Mouse (Mus musculus) hindlimb bud, embryonic 11.5 days (tissue): ENCODE data around the gene Lypla2.

Experiments
- DNase-seq: peaks from one replicate; pipeline ENCODE4 v3.0.0-alpha.2; 2012; ENCODE audit warnings: low read depth, low spot score; ENCODE audit errors: extremely low spot score

Lypla2 gene

DNA sequence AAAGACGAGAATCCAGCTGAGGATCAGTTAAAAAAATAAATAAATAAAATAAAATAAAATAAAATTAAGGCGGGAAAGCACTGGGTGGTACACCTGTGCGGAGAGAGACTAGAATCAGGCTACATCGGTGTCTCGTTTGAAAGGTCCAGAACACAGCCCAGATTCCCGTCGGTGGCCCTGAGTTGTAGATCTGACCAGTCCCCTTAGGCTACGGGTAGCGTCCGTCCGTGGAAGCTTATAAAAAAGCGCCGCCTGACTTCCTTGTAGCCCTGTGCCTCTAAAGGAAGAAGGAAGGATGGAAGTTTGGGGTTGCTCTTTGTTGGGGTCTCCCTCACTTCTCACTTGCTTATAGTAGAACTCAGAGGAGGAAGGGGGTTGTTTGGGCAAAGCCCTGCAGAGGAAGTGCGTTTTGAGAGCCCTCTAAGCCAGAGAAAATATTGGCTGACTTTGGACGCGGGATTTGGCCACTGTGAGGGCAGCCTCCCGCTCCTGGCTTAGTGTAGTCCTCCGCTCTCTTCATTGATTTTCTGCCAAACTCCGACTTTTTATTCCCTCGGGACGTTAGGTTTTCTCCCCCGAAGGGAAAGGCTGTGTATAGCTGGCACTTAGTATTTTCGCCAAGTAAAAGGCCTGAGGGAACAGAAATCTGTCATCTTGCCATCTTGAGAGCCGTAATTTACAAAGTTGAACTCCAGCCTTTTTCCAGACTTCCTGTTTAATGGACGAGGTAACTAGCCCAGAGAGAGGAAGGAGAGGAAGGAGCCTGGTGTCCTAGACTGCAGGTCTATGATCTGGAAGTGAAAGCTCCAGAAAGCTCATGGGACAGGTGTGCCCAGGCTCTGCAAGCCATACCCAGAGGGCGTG lies 50.9 kb downstream of the Lypla2 start:
- DNase-seq: no peak

DNA sequence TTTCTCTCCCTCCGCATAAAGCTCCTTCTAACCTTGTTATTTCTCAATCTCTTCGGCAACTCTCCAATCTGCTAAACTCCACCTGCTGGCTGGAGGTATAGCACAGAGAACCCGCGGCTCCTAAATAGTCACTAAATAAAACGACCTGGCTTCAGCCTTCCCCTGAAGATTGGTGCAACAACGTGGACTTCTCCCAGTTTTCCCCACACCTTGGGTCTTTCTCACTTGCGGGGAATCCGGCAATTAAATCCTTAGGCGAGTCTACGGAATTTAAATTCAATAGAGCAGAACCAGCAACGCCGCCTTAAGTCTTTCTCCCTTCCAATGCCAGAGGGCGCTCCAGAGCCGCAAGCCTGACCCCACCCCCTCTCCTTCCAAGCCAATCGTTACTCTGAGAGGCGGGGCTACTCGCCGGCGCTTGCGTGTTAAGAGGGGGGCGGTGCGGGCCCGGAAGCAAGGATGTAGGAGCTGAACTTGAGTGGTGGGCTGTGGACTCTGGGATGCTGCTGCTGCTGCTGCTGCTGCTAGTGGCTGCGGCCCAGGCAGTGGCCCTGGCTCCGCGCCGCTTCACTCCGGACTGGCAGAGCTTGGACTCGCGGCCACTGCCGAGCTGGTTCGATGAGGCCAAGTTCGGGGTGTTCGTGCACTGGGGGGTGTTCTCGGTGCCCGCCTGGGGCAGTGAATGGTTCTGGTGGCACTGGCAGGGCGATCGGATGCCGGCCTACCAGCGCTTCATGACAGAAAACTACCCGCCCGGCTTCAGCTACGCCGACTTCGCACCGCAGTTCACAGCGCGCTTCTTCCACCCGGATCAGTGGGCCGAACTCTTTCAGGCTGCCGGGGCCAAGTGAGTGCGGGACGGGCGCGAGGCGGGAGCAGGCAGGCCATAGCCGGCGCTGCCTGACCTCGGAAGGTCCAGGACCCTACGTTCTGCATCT lies 51.9 kb downstream of the Lypla2 start, which contains the start of gene Fuca1:
Fuca1 (plus strand) TSS at position 432 of the 938 bp plus-strand sequence.
- DNase-seq: peak; percentile 83

DNA sequence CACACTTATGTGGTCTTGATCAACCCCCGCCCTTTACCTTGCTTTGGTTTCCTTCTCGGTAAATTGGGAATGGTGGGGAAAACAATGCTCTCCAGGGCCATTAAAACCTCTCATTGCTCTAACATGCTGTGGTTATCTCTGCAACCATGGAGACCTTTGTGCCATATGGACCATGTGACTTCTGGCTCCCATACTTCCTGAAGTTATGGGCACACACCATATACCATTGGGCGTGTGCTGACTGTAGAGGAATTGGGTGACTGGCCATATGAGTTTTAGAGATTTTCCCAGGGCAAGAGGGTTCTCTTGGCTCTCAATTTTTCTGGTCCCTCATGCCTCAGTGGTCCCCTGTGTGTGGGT lies 53.2 kb downstream of the Lypla2 start:
- DNase-seq: no peak

DNA sequence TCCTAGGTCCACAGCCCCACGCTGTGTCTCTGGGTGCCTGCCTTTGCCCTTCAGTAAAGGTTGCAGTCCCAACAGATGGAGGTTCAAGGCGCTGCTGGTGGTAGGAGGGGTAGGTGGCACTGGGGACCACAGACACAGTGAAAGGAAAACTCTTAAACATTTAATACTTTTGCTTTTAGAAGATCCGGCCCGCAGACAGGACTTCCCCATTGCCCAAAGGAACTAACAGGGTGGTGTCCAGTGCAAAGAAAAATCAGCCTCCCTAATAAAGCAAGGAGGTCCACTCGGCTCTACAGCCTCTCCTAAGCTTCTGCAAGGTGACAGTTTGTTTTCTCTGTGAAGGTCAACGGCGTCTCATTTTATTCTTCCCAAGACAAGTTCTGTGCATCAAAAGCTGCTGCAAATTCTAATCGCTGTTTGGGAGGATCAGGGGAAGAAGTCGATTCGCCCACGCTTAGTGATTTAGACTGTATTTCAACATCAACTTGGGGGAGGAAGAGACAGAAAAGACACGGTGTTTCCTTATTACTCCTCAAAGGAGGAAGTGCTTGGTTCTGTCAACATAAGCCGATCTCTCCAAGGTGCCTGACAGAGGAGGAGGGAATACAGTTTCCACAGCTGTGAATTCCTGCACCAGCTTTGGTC lies 53.7 kb downstream of the Lypla2 start:
- no peak for DNase-seq
